Mouse (Mus musculus) liver, postnatal 0 days (tissue): ENCODE measurements around the gene B4gat1. TPM values are rescaled to one million over a fixed set of nuclear protein-coding genes. Genes with fewer than 3 reads are reported as not detected.

Experiments used
- ATAC-seq: fragments of 200-750 bp; cut with Nextera tagmentation; 2 replicates; pipeline ENCODE4 v1.8.0; 2017; ENCODE audit warnings: mild to moderate bottlenecking, moderate library complexity
- DNase-seq: peaks from one replicate; pipeline ENCODE4 v3.0.0-alpha.2; 2016
- H3K27ac ChIP-seq: fragments of 300-500 bp; sonication (generic); 2 replicates; pipeline ENCODE4 v1.5.1; 2014; ENCODE audit warnings: antibody characterized with exemption, moderate library complexity, mild to moderate bottlenecking, low read depth
- H3K27me3 ChIP-seq: fragments of 300-500 bp; sonication (generic); 2 replicates; pipeline ENCODE4 v1.6.1; 2014; ENCODE audit warnings: low read length, control low read depth, mixed read lengths; ENCODE audit not compliant: insufficient read depth
- H3K36me3 ChIP-seq: fragments of 300-500 bp; sonication (generic); replicated peaks from 2 replicates; pipeline ENCODE4 v1.6.1; 2014; ENCODE audit warnings: mild to moderate bottlenecking, control low read depth, low read length, moderate library complexity, mixed read lengths; ENCODE audit not compliant: insufficient read depth
- H3K4me1 ChIP-seq: fragments of 300-500 bp; sonication (generic); 2 replicates; pipeline ENCODE4 v1.6.1; 2014; ENCODE audit warnings: antibody characterized with exemption, mild to moderate bottlenecking, control low read depth; ENCODE audit not compliant: insufficient read depth
- H3K4me2 ChIP-seq: fragments of 300-500 bp; sonication (generic); 2 replicates; pipeline ENCODE4 v1.6.1; 2014; ENCODE audit warnings: low read depth, mild to moderate bottlenecking, low read length, moderate library complexity, mixed read lengths
- H3K4me3 ChIP-seq: fragments of 300-500 bp; sonication (generic); 2 replicates; pipeline ENCODE4 v1.5.1; 2014; ENCODE audit warnings: low read depth, low read length
- H3K9ac ChIP-seq: fragments of 300-500 bp; sonication (generic); replicated peaks from 2 replicates; pipeline ENCODE4 v1.6.1; 2014; ENCODE audit warnings: mild to moderate bottlenecking, moderate library complexity
- H3K9me3 ChIP-seq: fragments of 300-500 bp; sonication (generic); 2 replicates; pipeline ENCODE4 v1.6.1; 2016; ENCODE audit warnings: mild to moderate bottlenecking, control low read depth, low read length, mixed read lengths
- CTCF ChIP-seq: sonication (generic); IDR thresholded peaks from 2 replicates; pipeline ENCODE4 v1.5.1; 2016; ENCODE audit warnings: antibody characterized with exemption, low read depth
- EP300 ChIP-seq: IDR thresholded peaks from 2 replicates; pipeline ENCODE4 v1.6.1; 2016; ENCODE audit warnings: antibody characterized with exemption, low read depth, mild to moderate bottlenecking
- WGBS: fragments of 180-500 bp; shearing (Covaris S2); extraction: QIAGEN DNeasy Blood & Tissue Kit; methylation state at CpG from one replicate; pipeline ENCODE4 v1.1.7; 2014; ENCODE audit not compliant: insufficient replicate concordance; 5-methylcytosine and 5-hydroxymethylcytosine counted together
- polyA plus RNA-seq: library from polyadenylated mRNA; unstranded; fragments of >200 nt; fragmentation: Nextera tagmentation; extraction: Ambion mirVana; gene quantifications from 2 replicates; pipeline ENCODE4 v1.2.1, GENCODE M21; 2015

B4gat1 gene
- 11.7 and 12.4 TPM in 2 replicates for polyA plus RNA-seq

GRCm38 (mm10) chr19:5038709-5039156 lies at the start of gene B4gat1, which contains the start of gene AC124502.3:
TSS of gene B4gat1 (plus strand) at chr19:5038826.
TSS of gene AC124502.3 (plus strand) at chr19:5038891.
- H3K4me1 ChIP-seq, result peaks cover 23% of the 10 kb centered on the region
- H3K4me2 ChIP-seq, result peak within 1 kb of the TSS; percentile 100
- H3K4me3 ChIP-seq, result peak within 1 kb of the TSS; percentile 70
- H3K36me3 ChIP-seq, result no peaks in the 10 kb centered on the region
- ATAC-seq (peak; percentile 81), DNase-seq (peak; percentile 88)
- no peaks in the 10 kb centered on the region for H3K9me3 ChIP-seq
- peak; percentile 64 for TF ChIP-seq CTCF
- no peak for TF ChIP-seq EP300
- H3K27ac ChIP-seq, result no peak within 1 kb of the TSS
- 0 out of 2 replicates have a peak, but pooled peaks cover 4% of the 10 kb centered on the region for H3K27me3 ChIP-seq
- under 1% methylated on average over 41 of the region's 44 CpGs for WGBS
- peak within 1 kb of the TSS; percentile 80 for H3K9ac ChIP-seq

- Histone ChIP-seq H3K9ac (no peak overlapping the region), H3K9me3 (no peaks in the 10 kb centered on the region), H3K4me2 (no peak overlapping the region), H3K4me1 (no peaks in the 10 kb centered on the region), H3K27ac (no peak overlapping the region), H3K36me3 (no peaks in the 10 kb centered on the region), H3K4me3 (no peak overlapping the region), H3K27me3 (peaks cover 49% of the 10 kb centered on the region)
- no peak for TF ChIP-seq CTCF
- TF ChIP-seq EP300, result no peak
- 4% methylated on average over 13 of the region's 13 CpGs for WGBS
- DNase-seq, result peak; percentile 92
- peak; percentile 84 for ATAC-seq
Observed at GRCm38 (mm10) chr19:4989013-4989412, 49.6 kb upstream of the B4gat1 start.

GRCm38 (mm10) chr19:4989434-4990255 lies 49.0 kb upstream of the B4gat1 start:
- no peak; the same call in 1 of the 2 replicates for ATAC-seq
- H3K4me3 ChIP-seq, result no peak overlapping the region
- H3K4me1 ChIP-seq, result no peaks in the 10 kb centered on the region

GRCm38 (mm10) chr19:4990256-4990625 lies 48.4 kb upstream of the B4gat1 start, which contains the start of gene Npas4:
TSS of gene Npas4 (minus strand) at chr19:4990316.
- Histone ChIP-seq H3K27me3 (peaks cover 39% of the 10 kb centered on the region), H3K4me1 (no peaks in the 10 kb centered on the region), H3K4me3 (no peak within 1 kb of the TSS), H3K27ac (no peak within 1 kb of the TSS), H3K36me3 (no peaks in the 10 kb centered on the region), H3K9me3 (no peaks in the 10 kb centered on the region), H3K4me2 (no peak within 1 kb of the TSS), H3K9ac (no peak within 1 kb of the TSS)
- TF ChIP-seq CTCF (no peak), EP300 (no peak)
- WGBS, result 13% methylated on average over 4 of the region's 4 CpGs
- no peak for DNase-seq
- ATAC-seq, result no peak

More at GRCm38 (mm10) chr19:4989434-4990255, 49.0 kb upstream of the B4gat1 start:
- TF ChIP-seq EP300 (no peak), CTCF (no peak)
- Histone ChIP-seq H3K36me3 (no peaks in the 10 kb centered on the region), H3K4me2 (no peak overlapping the region), H3K9ac (no peak overlapping the region), H3K27ac (no peak overlapping the region), H3K9me3 (no peaks in the 10 kb centered on the region), H3K27me3 (peaks cover 45% of the 10 kb centered on the region)
- no peak for DNase-seq
- WGBS, result 24% methylated on average over 43 of the region's 47 CpGs

- DNase-seq (no peak), ATAC-seq (no peak)
- H3K4me1 ChIP-seq, result no peaks in the 10 kb centered on the region
- H3K4me3 ChIP-seq, result no peak overlapping the region
- H3K9ac ChIP-seq, result no peak overlapping the region
- H3K27me3 ChIP-seq, result peaks cover 39% of the 10 kb centered on the region
- no peaks in the 10 kb centered on the region for H3K36me3 ChIP-seq
- TF ChIP-seq EP300, result no peak
- TF ChIP-seq CTCF, result no peak
- WGBS, result 4% methylated on average over 22 of the region's 22 CpGs
- H3K4me2 ChIP-seq, result no peak overlapping the region
- H3K9me3 ChIP-seq, result no peaks in the 10 kb centered on the region
- no peak overlapping the region for H3K27ac ChIP-seq
Observed at GRCm38 (mm10) chr19:4990716-4991115, 47.9 kb upstream of the B4gat1 start.

- no peak overlapping the region for H3K27ac ChIP-seq
- H3K36me3 ChIP-seq, result no peaks in the 10 kb centered on the region
- DNase-seq (peak; percentile 32), ATAC-seq (no peak)
- no peak overlapping the region for H3K9ac ChIP-seq
- no peaks in the 10 kb centered on the region for H3K4me1 ChIP-seq
- H3K4me2 ChIP-seq, result no peak overlapping the region
- no peak overlapping the region for H3K4me3 ChIP-seq
- WGBS, result 11% methylated on average over 8 of the region's 8 CpGs
- TF ChIP-seq EP300, result no peak
- TF ChIP-seq CTCF, result no peak
- no peaks in the 10 kb centered on the region for H3K9me3 ChIP-seq
- peaks cover 38% of the 10 kb centered on the region for H3K27me3 ChIP-seq
Observed at GRCm38 (mm10) chr19:4992371-4992770, 46.3 kb upstream of the B4gat1 start.
